Mouse (Mus musculus) forebrain, embryonic 11.5 days (tissue): ENCODE results near the gene Rhoq. TPM values are rescaled to one million over a fixed set of nuclear protein-coding genes. Genes with fewer than 3 reads are reported as not detected.

Experiments
- ATAC-seq: fragments of 200-750 bp; cut with Nextera tagmentation; replicated peaks from 2 replicates; pipeline ENCODE4 v1.8.0; 2017; ENCODE audit warnings: moderate TSS enrichment; ENCODE audit not compliant: low FRiP score
- DNase-seq: peaks from one replicate; pipeline ENCODE4 v3.0.0-alpha.2; 2017; ENCODE audit warnings: low spot score
- H3K27ac ChIP-seq: fragments of 300-500 bp; sonication (generic); 2 replicates; pipeline ENCODE4 v1.5.1; 2014; ENCODE audit warnings: low read depth, low read length
- H3K27me3 ChIP-seq: fragments of 300-500 bp; sonication (generic); 2 replicates; pipeline ENCODE4 v1.6.1; 2014; ENCODE audit warnings: mild to moderate bottlenecking, low read length, mixed read lengths; ENCODE audit not compliant: control insufficient read depth, insufficient read depth
- H3K36me3 ChIP-seq: fragments of 300-500 bp; sonication (generic); 2 replicates; pipeline ENCODE4 v1.6.1; 2014; ENCODE audit warnings: mild to moderate bottlenecking, low read length, moderate library complexity, mixed read lengths; ENCODE audit not compliant: control insufficient read depth, insufficient read depth
- H3K4me1 ChIP-seq: fragments of 300-500 bp; sonication (generic); replicated peaks from 2 replicates; pipeline ENCODE4 v1.6.1; 2014; ENCODE audit warnings: low read length, mixed read lengths; ENCODE audit not compliant: control insufficient read depth, insufficient read depth
- H3K4me2 ChIP-seq: fragments of 300-500 bp; sonication (generic); 2 replicates; pipeline ENCODE4 v1.6.1; 2014; ENCODE audit warnings: low read depth, mild to moderate bottlenecking, low read length, moderate library complexity, mixed read lengths; ENCODE audit not compliant: severe bottlenecking
- H3K4me3 ChIP-seq: fragments of 300-500 bp; sonication (generic); 2 replicates; pipeline ENCODE4 v1.5.1; 2014; ENCODE audit warnings: low read depth, low read length
- H3K9ac ChIP-seq: fragments of 300-500 bp; sonication (generic); 2 replicates; pipeline ENCODE4 v1.6.1; 2014; ENCODE audit warnings: low read length
- H3K9me3 ChIP-seq: fragments of 300-500 bp; sonication (generic); 2 replicates; pipeline ENCODE4 v1.6.1; 2016; ENCODE audit warnings: low read length, mixed read lengths; ENCODE audit not compliant: control insufficient read depth
- WGBS: fragments of 180-500 bp; shearing (Covaris S2); extraction: QIAGEN DNeasy Blood & Tissue Kit; methylation state at CpG from one replicate; pipeline ENCODE4 v1.1.7; 2014; 5-methylcytosine and 5-hydroxymethylcytosine counted together
- polyA plus RNA-seq: library from polyadenylated mRNA; unstranded; fragments of >200 nt; fragmentation: Nextera tagmentation; extraction: Ambion mirVana; gene quantifications from 2 replicates; pipeline ENCODE4 v1.2.1, GENCODE M21; 2014

The Rhoq gene
- polyA plus RNA-seq, 1 experiment from 2014 or later = 11.5 TPM

- Histone ChIP-seq H3K9me3 (no peaks in the 10 kb centered on the region), H3K9ac (no peak overlapping the region)
- WGBS = 86% methylated on average over 6 of the region's 6 CpGs
Measured at GRCm38 (mm10) chr17:86948801-86949200, 14.1 kb upstream of the Rhoq start.

GRCm38 (mm10) chr17:86957239-86957638 is 5.6 kb upstream of the Rhoq start:
- H3K36me3 ChIP-seq = no peaks in the 10 kb centered on the region

More at GRCm38 (mm10) chr17:86948801-86949200, 14.1 kb upstream of the Rhoq start:
- no peaks in the 10 kb centered on the region for H3K4me1 ChIP-seq
- no peak overlapping the region for H3K4me2 ChIP-seq
- H3K4me3 ChIP-seq = no peak overlapping the region
- H3K27ac ChIP-seq = no peak overlapping the region
- no peaks in the 10 kb centered on the region for H3K27me3 ChIP-seq
- no peaks in the 10 kb centered on the region for H3K36me3 ChIP-seq
- DNase-seq (no peak), ATAC-seq (no peak)

GRCm38 (mm10) chr17:86957968-86958367 is 4.9 kb upstream of the Rhoq start:
- no peak overlapping the region for H3K9ac ChIP-seq
- H3K36me3 ChIP-seq = no peaks in the 10 kb centered on the region
- ATAC-seq = no peak
- H3K27me3 ChIP-seq = no peaks in the 10 kb centered on the region
- H3K4me2 ChIP-seq = no peak overlapping the region
- DNase-seq = no peak
- H3K27ac ChIP-seq = no peak overlapping the region
- WGBS = 94% methylated on average over 14 of the region's 14 CpGs
- H3K4me1 ChIP-seq = no peaks in the 10 kb centered on the region; the same call in 1 of the 2 replicates
- H3K9me3 ChIP-seq = no peaks in the 10 kb centered on the region
- no peak overlapping the region for H3K4me3 ChIP-seq

More at GRCm38 (mm10) chr17:86957239-86957638, 5.6 kb upstream of the Rhoq start:
- Histone ChIP-seq H3K9ac (no peak overlapping the region), H3K27ac (no peak overlapping the region), H3K4me3 (no peak overlapping the region), H3K9me3 (no peaks in the 10 kb centered on the region), H3K4me1 (no peaks in the 10 kb centered on the region; the same call in 1 of the 2 replicates), H3K27me3 (no peaks in the 10 kb centered on the region), H3K4me2 (no peak overlapping the region)
- no peak for DNase-seq
- no peak for ATAC-seq
- WGBS = 96% methylated on average over 5 of the region's 5 CpGs

GRCm38 (mm10) chr17:86961301-86961841 is 1.5 kb upstream of the Rhoq start:
- H3K9ac ChIP-seq = no peak overlapping the region
- no peak overlapping the region for H3K27ac ChIP-seq
- no peaks in the 10 kb centered on the region for H3K9me3 ChIP-seq
- DNase-seq = no peak
- H3K4me3 ChIP-seq = no peak overlapping the region
- no peaks in the 10 kb centered on the region for H3K36me3 ChIP-seq
- no peaks in the 10 kb centered on the region; the same call in 1 of the 2 replicates for H3K4me1 ChIP-seq
- ATAC-seq = no peak
- H3K4me2 ChIP-seq = no peak overlapping the region
- WGBS = 71% methylated on average over 8 of the region's 8 CpGs
- H3K27me3 ChIP-seq = no peaks in the 10 kb centered on the region

GRCm38 (mm10) chr17:86962297-86962893 is 487 bp upstream of the Rhoq start:
- Histone ChIP-seq H3K9me3 (no peaks in the 10 kb centered on the region), H3K4me3 (peak overlapping the region; percentile 76), H3K36me3 (no peaks in the 10 kb centered on the region), H3K4me1 (no peaks in the 10 kb centered on the region; the same call in 1 of the 2 replicates), H3K9ac (peak overlapping the region; percentile 86), H3K27ac (peak overlapping the region; percentile 61), H3K27me3 (no peaks in the 10 kb centered on the region), H3K4me2 (peak overlapping the region; percentile 83)
- WGBS = under 1% methylated on average over 24 of the region's 24 CpGs
- ATAC-seq (peak; percentile 57), DNase-seq (peak; percentile 90)

GRCm38 (mm10) chr17:86963586-86963902 is 662 bp downstream of the Rhoq start:
- Histone ChIP-seq H3K9me3 (no peaks in the 10 kb centered on the region), H3K9ac (peak overlapping the region; percentile 86), H3K4me2 (peak overlapping the region; percentile 83), H3K27me3 (no peaks in the 10 kb centered on the region), H3K4me3 (peak overlapping the region; percentile 76), H3K4me1 (no peaks in the 10 kb centered on the region; the same call in 1 of the 2 replicates), H3K36me3 (no peaks in the 10 kb centered on the region), H3K27ac (peak overlapping the region; percentile 61)
- ATAC-seq (peak; percentile 59), DNase-seq (peak; percentile 79)
- under 1% methylated on average over 17 of the region's 26 CpGs for WGBS

- ATAC-seq = no peak
- peak; percentile 62 for DNase-seq
- Histone ChIP-seq H3K27ac (no peak overlapping the region), H3K27me3 (no peaks in the 10 kb centered on the region), H3K4me3 (peak overlapping the region; percentile 76), H3K9ac (peak overlapping the region; percentile 86), H3K4me2 (peak overlapping the region; percentile 83), H3K9me3 (no peaks in the 10 kb centered on the region), H3K36me3 (no peaks in the 10 kb centered on the region), H3K4me1 (no peaks in the 10 kb centered on the region; the same call in 1 of the 2 replicates)
- WGBS = 1% methylated on average over 6 of the region's 6 CpGs
Measured at GRCm38 (mm10) chr17:86964041-86964440, 1.2 kb downstream of the Rhoq start.

- peak; percentile 86 for DNase-seq
- peak; percentile 70 for ATAC-seq
- under 1% methylated on average over 10 of the region's 10 CpGs for WGBS
- Histone ChIP-seq H3K27me3 (no peaks in the 10 kb centered on the region), H3K4me2 (peak overlapping the region; percentile 83), H3K4me1 (no peaks in the 10 kb centered on the region; the same call in 1 of the 2 replicates), H3K9me3 (no peaks in the 10 kb centered on the region), H3K27ac (no peak overlapping the region), H3K4me3 (peak overlapping the region; percentile 76), H3K9ac (peak overlapping the region; percentile 20; the same call in 1 of the 2 replicates), H3K36me3 (no peaks in the 10 kb centered on the region)
Measured at GRCm38 (mm10) chr17:86964502-86964901, 1.6 kb downstream of the Rhoq start.
